Comparison of ENCODE assay signal across 22 mouse cellular contexts in the genomic region with DNA sequence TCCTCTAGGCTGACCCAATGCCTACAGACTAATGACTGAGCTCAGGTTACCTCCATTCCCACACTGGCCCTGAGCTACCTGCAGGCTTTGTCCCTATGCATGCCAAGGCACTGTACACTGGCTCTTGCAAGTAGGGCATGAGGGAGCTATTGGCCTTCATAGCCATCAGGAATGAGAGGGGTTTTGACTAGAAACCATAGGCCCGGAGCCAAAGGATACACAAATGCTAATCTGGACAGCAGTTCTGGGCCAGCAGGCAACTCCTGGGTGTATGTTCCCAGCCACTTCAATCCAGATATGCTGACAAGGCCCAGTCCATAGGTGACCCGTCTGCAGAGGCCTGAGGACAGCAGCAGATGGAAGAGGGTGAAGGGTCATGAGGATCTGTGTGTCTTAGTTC. TPM values are rescaled to one million over a fixed set of nuclear protein-coding genes. Genes with fewer than 3 reads are reported as not detected.
DNase-seq lines count a peak whose midpoint lies in the region; ATAC-seq and TF ChIP-seq lines count a peak whose summit lies in the region.
"Had no signal": no experiment of that assay in that cellular context is flagged by ENCODE, and none has a peak within 500 bp of the region (broad histone marks: within the 10 kb centered on the region; RNA-seq: fewer than 3 reads in every experiment).

No protein-coding gene starts in this region.

- TF ChIP-seq POLR2A in cerebellum, adult 2 months (IDR thresholded peaks at IDR 0.05; ENCODE audit: borderline replicate concordance, insufficient read depth, low read length), result no peak

- no peaks in the 10 kb centered on the region for H3K27me3 ChIP-seq in cerebellum, adult 2 months (ENCODE audit: control insufficient read depth, insufficient read depth, low read length)
- H3K27me3 ChIP-seq: embryonic facial prominence, embryonic 13.5 days; embryonic facial prominence, embryonic 15.5 days; forebrain, embryonic 12.5 days had no signal

- H3K4me1 ChIP-seq in cerebellum, adult 2 months (ENCODE audit: control insufficient read depth, insufficient read depth, low read length), result peaks cover 42% of the 10 kb centered on the region
- H3K4me1 ChIP-seq: embryonic facial prominence, embryonic 13.5 days; embryonic facial prominence, embryonic 15.5 days; forebrain, embryonic 10.5 days had no signal

- intact Hi-C loops in left cerebral cortex, postnatal 4 days (cut with DNase I), result no loop called here
- intact Hi-C loops in left cerebral cortex, postnatal 25 days (cut with DNase I), result no loop called here

- no peak overlapping the region for H3K27ac ChIP-seq in cerebellum, adult 2 months (ENCODE audit: insufficient read depth, low read length)
- H3K27ac ChIP-seq: embryonic facial prominence, embryonic 13.5 days; embryonic facial prominence, embryonic 15.5 days; forebrain, embryonic 10.5 days; forebrain, embryonic 12.5 days; gastrocnemius, adult 2 months had no signal

- TF ChIP-seq CTCF in cerebellum, adult 2 months (IDR thresholded peaks at IDR 0.05; ENCODE audit: borderline replicate concordance, insufficient read depth, low read depth, low read length), result no peak

- DNase-seq in cerebellum, adult 11-12 months, result peak; percentile 20
- DNase-seq in cerebellum, adult 9-10 months, result peak; percentile 23
- no peak for DNase-seq in cerebellum, adult 2 months
- DNase-seq in left cerebral cortex, postnatal 4 days, result peak; percentile 38
- no peak for DNase-seq in left cerebral cortex, postnatal 25 days (ENCODE audit: low spot score in 2 of 2)
- peak; percentile 12 to 17 for DNase-seq in cerebellum, postnatal 25 days
- no peak for DNase-seq in right cerebral cortex, postnatal 25 days
- DNase-seq: adrenal gland, adult 2 months; adrenal gland, postnatal 10 days; adrenal gland, postnatal 25 days; embryo, embryonic 11 days; gastrocnemius, adult 2 months had no signal

- 79% methylated on average over 2 of the region's 2 CpGs for WGBS in cerebellum, adult 2 months

- H3K4me3 ChIP-seq in cerebellum, adult 2 months (replicated peaks; ENCODE audit: insufficient read depth, low read depth, low read length), result no peak overlapping the region
- H3K4me3 ChIP-seq: embryonic facial prominence, embryonic 13.5 days; embryonic facial prominence, embryonic 15.5 days; erythroblast, embryonic 14.5 days; forebrain, embryonic 10.5 days; forebrain, embryonic 12.5 days; gastrocnemius, adult 2 months had no signal

- no peak for ATAC-seq in cerebellum, adult (ENCODE audit: insufficient number of reproducible peaks, low FRiP score, low TSS enrichment)
- ATAC-seq: forebrain, embryonic 14.5 days; forebrain, embryonic 16.5 days had no signal

RNA-seq across cellular contexts. Expression of a gene that starts 8.9 kb away (rescaled TPM):
- polyA plus RNA-seq in cerebellum, adult 2 months (2012; rRNA removed), result 15.4 and 16.4 TPM in 2 replicates
- total RNA-seq in left cerebral cortex, postnatal 4 days (2021), result 10 to 100 TPM; 28.8 to 29.1 TPM
- 10 to 100 TPM; 21.9 to 31.1 TPM for total RNA-seq in left cerebral cortex, postnatal 25 days (2021)

RNA-seq across cellular contexts. Expression of a gene that starts 47.5 kb away (rescaled TPM):
- polyA plus RNA-seq in cerebellum, adult 2 months (2012; rRNA removed), result 200 and 249 TPM in 2 replicates
- total RNA-seq in left cerebral cortex, postnatal 4 days (2021), result 10 to 100 TPM; 15.7 to 19.7 TPM
- 100 to 1,000 TPM; 182 to 222 TPM for total RNA-seq in left cerebral cortex, postnatal 25 days (2021)
- total RNA-seq: common myeloid progenitor, adult 5-6 weeks; gastrocnemius, adult 2 months; MEL had no signal
- polyA plus RNA-seq: erythroblast, embryonic 14.5 days had no signal

Comparison
In these comparisons a context has a peak if more than half of its experiments do, and no peak if none do; other contexts are left out.
1. DNase-seq: peak in cerebellum, adult 11-12 months (single experiment), cerebellum, adult 9-10 months (single experiment), left cerebral cortex, postnatal 4 days (single experiment) and cerebellum, postnatal 25 days (2 of 2); none in cerebellum, adult 2 months (0 of 2), left cerebral cortex, postnatal 25 days (0 of 2) and right cerebral cortex, postnatal 25 days (single experiment).
2. RNA of a gene that starts 47.5 kb away (total RNA-seq): 182 to 222 TPM in left cerebral cortex, postnatal 25 days; 15.7 to 19.7 TPM in left cerebral cortex, postnatal 4 days; every median in the first group is over 4 times any median in the second.